Mouse (Mus musculus) left cerebral cortex, postnatal 14 days (tissue): Measurements from ENCODE around the gene Lrrc55. TPM values are rescaled to one million over a fixed set of nuclear protein-coding genes. Genes with fewer than 3 reads are reported as not detected.

ENCODE experiments used
- DNase-seq, 2 experiments: peaks; one replicate each; pipeline ENCODE4 v3.0.0; 2021 to 2022; ENCODE audit warnings: low spot score in 2 of 2, mixed read lengths in 1 of 2
- intact Hi-C: fragments of 180-260 bp; cut with DNase I; formaldehyde crosslinking; loops from one replicate; pipeline ENCODE4 v1.15.1; 2025
- total RNA-seq, 2 experiments: library from RNA; stranded (reverse); gene quantifications; 2 replicates each; pipeline ENCODE4 v1.2.3; 2021

The Lrrc55 gene
- total RNA-seq, 2 experiments from 2014 or later: 35.6 to 44.1 TPM

GRCm38 (mm10) chr2:85137601-85138140 is 59.3 kb downstream of the Lrrc55 start:
- intact Hi-C loops: no loop called here
- DNase-seq: no peak

- intact Hi-C loops: no loop called here
These were observed 60.0 kb downstream of the Lrrc55 start for GRCm38 (mm10) chr2:85136831-85137520.

GRCm38 (mm10) chr2:85136089-85136488 is 60.9 kb downstream of the Lrrc55 start, which contains the start of gene Aplnr:
TSS of gene Aplnr (plus strand) at chr2:85136225.
- intact Hi-C loops: no loop called here
- no peak for DNase-seq

More at GRCm38 (mm10) chr2:85136831-85137520, 60.0 kb downstream of the Lrrc55 start:
- DNase-seq: no peak

GRCm38 (mm10) chr2:85135099-85135498 is 61.9 kb downstream of the Lrrc55 start:
- intact Hi-C loops: no loop called here
- no peak for DNase-seq

- intact Hi-C loops: no loop called here
- no peak for DNase-seq
These were observed 64.8 kb downstream of the Lrrc55 start for GRCm38 (mm10) chr2:85132204-85132603.

- no peak for DNase-seq
- intact Hi-C loops: no loop called here
These were observed 65.3 kb downstream of the Lrrc55 start for GRCm38 (mm10) chr2:85131724-85132123.

- intact Hi-C loops: no loop called here
- DNase-seq: no peak
These were observed 65.8 kb downstream of the Lrrc55 start for GRCm38 (mm10) chr2:85131226-85131625.

GRCm38 (mm10) chr2:85129496-85129971 is 67.5 kb downstream of the Lrrc55 start:
- DNase-seq: no peak
- intact Hi-C loops: no loop called here

- intact Hi-C loops: loop anchor here (1.0 kb wide), 2 partner anchors 122 to 437 kb away; no protein-coding TSS in a partner anchor
- DNase-seq: peak; percentile 86 to 87
These were observed 73.0 kb downstream of the Lrrc55 start for GRCm38 (mm10) chr2:85123869-85124535.

- DNase-seq: peak; percentile 69 to 75
- intact Hi-C loops: loop anchor here (1.0 kb wide), 2 partner anchors 123 to 438 kb away; no protein-coding TSS in a partner anchor
These were observed 73.7 kb downstream of the Lrrc55 start for GRCm38 (mm10) chr2:85123187-85123868.

Other genes with a start within 250 kb of the Lrrc55 start
- gene Prg2, start 216.7 kb downstream of the Lrrc55 start, total RNA-seq: not detected
- gene Prg3, start 209.0 kb downstream of the Lrrc55 start, total RNA-seq: not detected
- 10 to 100 TPM; 88.8 to 93.6 TPM for gene Ssrp1, start 160.0 kb downstream of the Lrrc55 start, total RNA-seq
- 1 to 10 TPM; 1.4 to 2.0 TPM for gene P2rx3, start 159.7 kb downstream of the Lrrc55 start, total RNA-seq
- gene Tnks1bp1, start 149.2 kb downstream of the Lrrc55 start, total RNA-seq: 100 to 1,000 TPM in 1 of 2 experiments, 10 to 100 TPM in 1; 88.5 to 102 TPM
- 10 to 100 TPM; 10.5 to 12.5 TPM for gene Aplnr, start 61.0 kb downstream of the Lrrc55 start, total RNA-seq
- gene Olfr987, start 142.1 kb upstream of the Lrrc55 start, total RNA-seq: not detected
- gene Olfr988, start 166.0 kb upstream of the Lrrc55 start, total RNA-seq: not detected
- not detected for gene Olfr992, start 212.3 kb upstream of the Lrrc55 start, total RNA-seq
- not detected for gene Olfr993, start 217.7 kb upstream of the Lrrc55 start, total RNA-seq
- not detected for gene Olfr994, start 239.3 kb upstream of the Lrrc55 start, total RNA-seq
- gene Olfr995, start 246.4 kb upstream of the Lrrc55 start, total RNA-seq: not detected